Mouse (Mus musculus): ENCODE measurements around the gene Zfp560. TPM values are rescaled to one million over a fixed set of nuclear protein-coding genes. Genes with fewer than 3 reads are reported as not detected.

The Zfp560 gene
- polyA plus RNA-seq, 1 experiment from 2014 or later = 34.5 TPM

Other genes starting within 250 kb of the Zfp560 start
- not detected in 2 replicates for gene Olfr870, start 211.1 kb downstream of the Zfp560 start, polyA plus RNA-seq (2015; fragmentation: Nextera tagmentation; extraction: Ambion mirVana)
- not detected in 2 replicates for gene Olfr871, start 173.0 kb downstream of the Zfp560 start, polyA plus RNA-seq (2015; fragmentation: Nextera tagmentation; extraction: Ambion mirVana)
- not detected in 2 replicates for gene Olfr872, start 148.1 kb downstream of the Zfp560 start, polyA plus RNA-seq (2015; fragmentation: Nextera tagmentation; extraction: Ambion mirVana)
- not detected in 2 replicates for gene Olfr39, start 102.8 kb downstream of the Zfp560 start, polyA plus RNA-seq (2015; fragmentation: Nextera tagmentation; extraction: Ambion mirVana)
- gene Olfr873, start 86.6 kb downstream of the Zfp560 start, polyA plus RNA-seq (2015; fragmentation: Nextera tagmentation; extraction: Ambion mirVana) = not detected in 2 replicates
- 0.09 TPM in 1 of 2 replicates, not detected in the other for gene Olfr18, start 49.1 kb downstream of the Zfp560 start, polyA plus RNA-seq (2015; fragmentation: Nextera tagmentation; extraction: Ambion mirVana)
- 20.3 TPM in 2 replicates for gene Zfp26, start 75.0 kb upstream of the Zfp560 start, polyA plus RNA-seq (2015; fragmentation: Nextera tagmentation; extraction: Ambion mirVana)
- gene Zfp426, start 107.6 kb upstream of the Zfp560 start, polyA plus RNA-seq (2015; fragmentation: Nextera tagmentation; extraction: Ambion mirVana) = 18.6 and 23.3 TPM in 2 replicates
- gene Zfp266, start 136.2 kb upstream of the Zfp560 start, polyA plus RNA-seq (2015; fragmentation: Nextera tagmentation; extraction: Ambion mirVana) = 144 and 152 TPM in 2 replicates
- gene Zfp846, start 196.1 kb upstream of the Zfp560 start, polyA plus RNA-seq (2015; fragmentation: Nextera tagmentation; extraction: Ambion mirVana) = 25.2 and 28.3 TPM in 2 replicates

Data from limb, embryonic 13.5 days (tissue).